ENCODE assay signal across 16 mouse cellular contexts in genomic region chr3:137950191-137950885, GRCm38 (mm10). TPM values are rescaled to one million over a fixed set of nuclear protein-coding genes. Genes with fewer than 3 reads are reported as not detected.
DNase-seq lines count a peak whose midpoint lies in the region; ATAC-seq and TF ChIP-seq lines count a peak whose summit lies in the region.
"Had no signal": no experiment of that assay in that cellular context is flagged by ENCODE, and none has a peak within 500 bp of the region (broad histone marks: within the 10 kb centered on the region; RNA-seq: fewer than 3 reads in every experiment).

No protein-coding gene starts in this region.

- peaks cover 4% of the 10 kb centered on the region for H3K79me2 ChIP-seq in MEL (ENCODE audit: control insufficient read depth, insufficient read depth, low read length, poor library complexity)

- peaks cover 49% of the 10 kb centered on the region for H3K4me1 ChIP-seq in spleen, adult 2 months (ENCODE audit: control insufficient read depth, insufficient read depth, insufficient read length)
- peaks cover 39 to 71% of the 10 kb centered on the region in 2 experiments for H3K4me1 ChIP-seq in MEL (ENCODE audit: control insufficient read depth in 1 of 2, insufficient read depth in 2 of 2, low read length in 2 of 2)
- peaks cover 85% of the 10 kb centered on the region for H3K4me1 ChIP-seq in liver, embryonic 15.5 days (replicated peaks)

- intact Hi-C loops in heart, postnatal 36 days (cut with DNase I): no loop called here

- TF ChIP-seq POLR2A in spleen, adult 2 months (IDR thresholded peaks at IDR 0.05; ENCODE audit: low read depth, low read length): no peak
- no peak; a peak in 1 of 4 replicates for TF ChIP-seq POLR2A in MEL (IDR thresholded peaks at IDR 0.05; ENCODE audit: control insufficient read depth in 1 of 2, insufficient read depth in 1 of 2, low read depth in 1 of 2, low read length in 2 of 2, poor library complexity in 1 of 2)

- DNase-seq in spleen, adult 2 months (ENCODE audit: low read depth in 1 of 2, low spot score in 2 of 2): peak in 1 of 2 experiments; percentile 10
- DNase-seq in spleen, postnatal 14 days (ENCODE audit: low spot score in 2 of 2): no peak
- DNase-seq in MEL (ENCODE audit: low read depth, low spot score): no peak
- DNase-seq in heart, postnatal 36 days: no peak
- DNase-seq in urinary bladder, postnatal 4 days (ENCODE audit: low spot score in 2 of 2): no peak
- no peak for DNase-seq in thymus, postnatal 0 days (ENCODE audit: low spot score)
- DNase-seq: adrenal gland, postnatal 36 days; cerebellum, adult 8-10 months; heart, postnatal 4 days; lung, postnatal 10 days; thymus, postnatal 4 days had no signal

- H3K9me3 ChIP-seq in MEL (replicated peaks; ENCODE audit: insufficient read depth, low read length): no peaks in the 10 kb centered on the region
- H3K9me3 ChIP-seq in liver, embryonic 15.5 days (replicated peaks): no peaks in the 10 kb centered on the region
- H3K9me3 ChIP-seq: embryonic facial prominence, embryonic 10.5 days; forebrain, embryonic 12.5 days had no signal

- H3K27ac ChIP-seq in spleen, adult 2 months (ENCODE audit: insufficient read depth, low read length): peak overlapping the region; percentile 95
- peak overlapping the region; percentile 78 for H3K27ac ChIP-seq in MEL (ENCODE audit: control insufficient read depth, low read depth, low read length)
- H3K27ac ChIP-seq in liver, embryonic 15.5 days (replicated peaks): peak overlapping the region; percentile 41; the same call in 1 of the 2 replicates
- H3K27ac ChIP-seq: embryonic facial prominence, embryonic 10.5 days; forebrain, embryonic 12.5 days had no signal

- TF ChIP-seq CTCF in spleen, adult 2 months (IDR thresholded peaks at IDR 0.05; ENCODE audit: extremely low read depth, insufficient read depth, insufficient read length, insufficient replicate concordance): no peak
- no peak for TF ChIP-seq CTCF in MEL (IDR thresholded peaks at IDR 0.05 in 2 of 3, conservative IDR thresholded peaks at IDR 0.05 in 1 of 3; ENCODE audit: control insufficient read depth in 1 of 3, insufficient read depth in 1 of 3, low read depth in 2 of 3, low read length in 3 of 3, poor library complexity in 1 of 3, severe bottlenecking in 1 of 3)

- H3K4me2 ChIP-seq in liver, embryonic 15.5 days: no peak overlapping the region
- H3K4me2 ChIP-seq: forebrain, embryonic 12.5 days had no signal

- 50% methylated on average over 10 of the region's 10 CpGs for WGBS in spleen, adult 2 months
- WGBS in liver, embryonic 15.5 days (ENCODE audit: insufficient replicate concordance): 66% methylated on average over 10 of the region's 10 CpGs

- no peak overlapping the region for H3K4me3 ChIP-seq in spleen, adult 2 months (ENCODE audit: extremely low read depth, insufficient read depth, insufficient read length)
- no peak overlapping the region for H3K4me3 ChIP-seq in MEL (ENCODE audit: control insufficient read depth in 1 of 2, insufficient read depth in 1 of 2, low read depth in 2 of 2, low read length in 2 of 2)
- no peak overlapping the region for H3K4me3 ChIP-seq in liver, embryonic 15.5 days (replicated peaks)
- H3K4me3 ChIP-seq: embryonic facial prominence, embryonic 10.5 days; forebrain, embryonic 12.5 days had no signal

- H3K9ac ChIP-seq in MEL (ENCODE audit: control insufficient read depth, low read depth, low read length, poor library complexity, severe bottlenecking): peak overlapping the region; percentile 2; the same call in 1 of the 2 replicates
- H3K9ac ChIP-seq in liver, embryonic 15.5 days: no peak overlapping the region
- H3K9ac ChIP-seq: forebrain, embryonic 12.5 days had no signal

- ATAC-seq in liver, embryonic 15.5 days (ENCODE audit: insufficient read depth): no peak
- ATAC-seq: hindbrain, embryonic 16.5 days; intestine, postnatal 0 days had no signal

- TF ChIP-seq RAD21 in MEL (IDR thresholded peaks at IDR 0.05; ENCODE audit: low read depth, low read length): no peak

- no peaks in the 10 kb centered on the region for H3K27me3 ChIP-seq in spleen, adult 2 months (ENCODE audit: control insufficient read depth, insufficient read depth, low read length)
- H3K27me3 ChIP-seq in MEL (ENCODE audit: control insufficient read depth in 1 of 2, insufficient read depth in 2 of 2, low read length in 2 of 2): no peaks in the 10 kb centered on the region
- H3K27me3 ChIP-seq in liver, embryonic 15.5 days: no peaks in the 10 kb centered on the region
- H3K27me3 ChIP-seq: forebrain, embryonic 12.5 days had no signal

- TF ChIP-seq EP300 in MEL (IDR thresholded peaks at IDR 0.05; ENCODE audit: low read depth in 1 of 2, low read length in 2 of 2): no peak

- peaks cover 7% of the 10 kb centered on the region for H3K36me3 ChIP-seq in spleen, adult 2 months (ENCODE audit: control insufficient read depth, insufficient read depth, low read length)
- H3K36me3 ChIP-seq in MEL (ENCODE audit: control insufficient read depth in 1 of 2, insufficient read depth in 2 of 2, low read length in 2 of 2): peaks cover 10 to 83% of the 10 kb centered on the region in 2 experiments
- peaks cover 27% of the 10 kb centered on the region; the same call in 1 of the 2 replicates for H3K36me3 ChIP-seq in liver, embryonic 15.5 days (replicated peaks)
- H3K36me3 ChIP-seq: embryonic facial prominence, embryonic 10.5 days; forebrain, embryonic 12.5 days had no signal

TF ChIP-seq in MEL, 35 proteins besides CTCF, POLR2A, EP300 and RAD21:
- TF ChIP-seq TBP (IDR thresholded peaks at IDR 0.05; ENCODE audit: low read depth, low read length): no peak
- TF ChIP-seq NRF1 (IDR thresholded peaks at IDR 0.05; ENCODE audit: insufficient read depth, low read depth, low read length, poor library complexity, severe bottlenecking): no peak
- TF ChIP-seq MAFK (IDR thresholded peaks at IDR 0.05; ENCODE audit: borderline replicate concordance, low read depth, low read length): no peak
- no peak for TF ChIP-seq BHLHE40 (IDR thresholded peaks at IDR 0.05; ENCODE audit: borderline replicate concordance, low read depth, low read length)
- TF ChIP-seq POLR2AphosphoS5 (IDR thresholded peaks at IDR 0.05; ENCODE audit: borderline replicate concordance, low read depth, low read length): no peak
- TF ChIP-seq ETS1 (IDR thresholded peaks at IDR 0.05; ENCODE audit: low read depth, low read length): no peak
- no peak for TF ChIP-seq TAL1 (IDR thresholded peaks at IDR 0.05; ENCODE audit: low read length)
- TF ChIP-seq SIN3A (IDR thresholded peaks at IDR 0.05; ENCODE audit: low read length): no peak
- no peak for TF ChIP-seq MAX (IDR thresholded peaks at IDR 0.05; ENCODE audit: low read length)
- TF ChIP-seq TCF12 (IDR thresholded peaks at IDR 0.05; ENCODE audit: low read depth, low read length): no peak
- no peak for TF ChIP-seq ZC3H11A (IDR thresholded peaks at IDR 0.05; ENCODE audit: low read depth, low read length)
- no peak for TF ChIP-seq MYC (IDR thresholded peaks at IDR 0.05; ENCODE audit: low read depth, low read length)
- TF ChIP-seq NELFE (IDR thresholded peaks at IDR 0.05; ENCODE audit: low read depth, low read length): no peak
- TF ChIP-seq ZKSCAN1 (IDR thresholded peaks at IDR 0.05; ENCODE audit: low read depth, low read length): no peak
- no peak for TF ChIP-seq RCOR1 (IDR thresholded peaks at IDR 0.05; ENCODE audit: low read depth, low read length)
- TF ChIP-seq GABPA (IDR thresholded peaks at IDR 0.05; ENCODE audit: low read depth, low read length): no peak
- TF ChIP-seq KAT2A (conservative IDR thresholded peaks at IDR 0.05; ENCODE audit: low read depth, low read length): no peak
- TF ChIP-seq HCFC1 (IDR thresholded peaks at IDR 0.05; ENCODE audit: low read depth, low read length): no peak
- TF ChIP-seq MEF2A (IDR thresholded peaks at IDR 0.05; ENCODE audit: extremely low read depth, insufficient replicate concordance, low read depth, low read length, poor library complexity, severe bottlenecking): no peak
- no peak for TF ChIP-seq UBTF (IDR thresholded peaks at IDR 0.05; ENCODE audit: borderline replicate concordance, insufficient read depth, low read depth, low read length)
TF ChIP-seq in MEL: peak in this region for 0.

RNA-seq across cellular contexts. Expression of gene Dapp1, which starts 31.0 kb away (rescaled TPM):
- polyA plus RNA-seq in spleen, adult 2 months (2012; rRNA removed): 11.9 and 13.5 TPM in 2 replicates
- 45.7 and 59.0 TPM in 2 replicates for total RNA-seq in MEL (2012; rRNA removed)
- polyA plus RNA-seq in MEL (2012; ENCODE audit: insufficient read depth in 1 of 2, insufficient read length in 2 of 2, low read depth in 1 of 2, low replicate concordance in 2 of 2, missing spikeins in 1 of 2): 10 to 100 TPM; 67.3 to 91.5 TPM
- polyA plus RNA-seq in liver, embryonic 15.5 days (2015; fragmentation: Nextera tagmentation; extraction: Ambion mirVana): 10.5 and 12.0 TPM in 2 replicates
- 1 to 10 TPM; 4.5 to 5.1 TPM for total RNA-seq in heart, postnatal 36 days (2021)
- 22.6 and 26.0 TPM in 2 replicates for polyA plus RNA-seq in thymus, postnatal 0 days (2015; fragmentation: Nextera tagmentation; extraction: Ambion mirVana)

RNA-seq across cellular contexts. Expression of gene Lamtor3, which starts 32.0 kb away (rescaled TPM):
- polyA plus RNA-seq in spleen, adult 2 months (2012; rRNA removed): 14.9 and 15.7 TPM in 2 replicates
- 73.3 and 77.5 TPM in 2 replicates for total RNA-seq in MEL (2012; rRNA removed)
- 10 to 100 TPM in 1 of 2 experiments, not detected in 1; 88.3 TPM for polyA plus RNA-seq in MEL (2012; ENCODE audit: insufficient read depth in 1 of 2, insufficient read length in 2 of 2, low read depth in 1 of 2, low replicate concordance in 2 of 2, missing spikeins in 1 of 2)
- polyA plus RNA-seq in liver, embryonic 15.5 days (2015; fragmentation: Nextera tagmentation; extraction: Ambion mirVana): 52.1 and 53.8 TPM in 2 replicates
- total RNA-seq in heart, postnatal 36 days (2021): 10 to 100 TPM; 91.1 to 93.8 TPM
- 119 and 129 TPM in 2 replicates for polyA plus RNA-seq in thymus, postnatal 0 days (2015; fragmentation: Nextera tagmentation; extraction: Ambion mirVana)

Comparison
In these comparisons a context has a peak if more than half of its experiments do, and no peak if none do; other contexts are left out.
1. H3K27ac ChIP-seq: peak in every context shown above with its lines; median percentile 95 in spleen, adult 2 months; 78 in MEL; 41 in liver, embryonic 15.5 days.